Mouse (Mus musculus): ENCODE results near the gene Sidt1. TPM values are rescaled to one million over a fixed set of nuclear protein-coding genes. Genes with fewer than 3 reads are reported as not detected.

Gene Sidt1
- 3.8 and 4.9 TPM in 2 replicates for polyA plus RNA-seq (2015; fragmentation: Nextera tagmentation; extraction: Ambion mirVana)

GRCm38 (mm10) chr16:44332861-44333284 is at the start of gene Sidt1:
Gene Sidt1 (minus strand): TSS chr16:44333196.
- Histone ChIP-seq H3K4me3 (peak within 1 kb of the TSS; percentile 69), H3K4me1 (replicated peaks) (peaks cover 7% of the 10 kb centered on the region), H3K36me3 (no peaks in the 10 kb centered on the region), H3K27ac (replicated peaks) (no peak within 1 kb of the TSS), H3K9me3 (no peaks in the 10 kb centered on the region), H3K9ac (peak within 1 kb of the TSS; percentile 83), H3K27me3 (peaks cover 27% of the 10 kb centered on the region), H3K4me2 (peak within 1 kb of the TSS; percentile 99)
- no peak for ATAC-seq (ENCODE audit: low read depth)
- WGBS: 4% methylated on average over 15 of the region's 15 CpGs

GRCm38 (mm10) chr16:44381578-44381977 is 48.6 kb upstream of the Sidt1 start:
- Histone ChIP-seq H3K4me3 (no peak overlapping the region), H3K4me1 (replicated peaks) (peaks cover 5% of the 10 kb centered on the region), H3K9ac (no peak overlapping the region), H3K27me3 (no peaks in the 10 kb centered on the region), H3K36me3 (peaks cover 20% of the 10 kb centered on the region; the same call in 1 of the 2 replicates), H3K27ac (replicated peaks) (no peak overlapping the region), H3K4me2 (no peak overlapping the region), H3K9me3 (no peaks in the 10 kb centered on the region)
- 14% methylated on average over 5 of the region's 5 CpGs for WGBS
- ATAC-seq (ENCODE audit: low read depth): peak; percentile 41; the same call in 1 of the 2 replicates

GRCm38 (mm10) chr16:44380006-44380405 is 47.0 kb upstream of the Sidt1 start:
- peaks cover 5% of the 10 kb centered on the region for H3K4me1 ChIP-seq (replicated peaks)
- WGBS: 68% methylated on average over 4 of the region's 4 CpGs

GRCm38 (mm10) chr16:44375459-44375858 is 42.5 kb upstream of the Sidt1 start:
- H3K27ac ChIP-seq (replicated peaks): no peak overlapping the region
- H3K4me2 ChIP-seq: no peak overlapping the region
- H3K9ac ChIP-seq: no peak overlapping the region
- H3K4me1 ChIP-seq (replicated peaks): no peaks in the 10 kb centered on the region
- ATAC-seq (ENCODE audit: low read depth): no peak
- no peaks in the 10 kb centered on the region for H3K27me3 ChIP-seq
- no peak overlapping the region for H3K4me3 ChIP-seq
- 92% methylated on average over 4 of the region's 4 CpGs for WGBS
- peaks cover 33% of the 10 kb centered on the region for H3K36me3 ChIP-seq
- H3K9me3 ChIP-seq: no peaks in the 10 kb centered on the region

More at GRCm38 (mm10) chr16:44380006-44380405, 47.0 kb upstream of the Sidt1 start:
- Histone ChIP-seq H3K9me3 (no peaks in the 10 kb centered on the region), H3K27me3 (no peaks in the 10 kb centered on the region), H3K36me3 (peaks cover 20% of the 10 kb centered on the region; the same call in 1 of the 2 replicates), H3K4me2 (no peak overlapping the region), H3K9ac (no peak overlapping the region), H3K27ac (replicated peaks) (no peak overlapping the region), H3K4me3 (no peak overlapping the region)
- no peak for ATAC-seq (ENCODE audit: low read depth)

- Histone ChIP-seq H3K36me3 (peaks cover 29% of the 10 kb centered on the region), H3K4me3 (no peak overlapping the region), H3K9me3 (no peaks in the 10 kb centered on the region), H3K4me1 (replicated peaks) (no peaks in the 10 kb centered on the region), H3K4me2 (no peak overlapping the region), H3K27me3 (no peaks in the 10 kb centered on the region), H3K27ac (replicated peaks) (no peak overlapping the region), H3K9ac (no peak overlapping the region)
- no peak for ATAC-seq (ENCODE audit: low read depth)
- whole genome bisulfite sequencing: 96% methylated on average over 7 of the region's 7 CpGs
Measured at GRCm38 (mm10) chr16:44365522-44365921, 32.5 kb upstream of the Sidt1 start.

GRCm38 (mm10) chr16:44361921-44362890 is 29.2 kb upstream of the Sidt1 start:
- no peaks in the 10 kb centered on the region for H3K9me3 ChIP-seq
- no peak overlapping the region for H3K4me3 ChIP-seq
- H3K4me1 ChIP-seq (replicated peaks): no peaks in the 10 kb centered on the region
- no peak overlapping the region for H3K4me2 ChIP-seq
- no peak for ATAC-seq (ENCODE audit: low read depth)
- no peak overlapping the region for H3K9ac ChIP-seq
- 89% methylated on average over 10 of the region's 10 CpGs for WGBS
- no peak overlapping the region for H3K27ac ChIP-seq (replicated peaks)
- peaks cover 29% of the 10 kb centered on the region; the same call in 1 of the 2 replicates for H3K36me3 ChIP-seq
- H3K27me3 ChIP-seq: no peaks in the 10 kb centered on the region

- Histone ChIP-seq H3K4me1 (replicated peaks) (no peaks in the 10 kb centered on the region), H3K27ac (replicated peaks) (no peak overlapping the region), H3K4me2 (no peak overlapping the region), H3K4me3 (no peak overlapping the region), H3K9ac (no peak overlapping the region), H3K27me3 (no peaks in the 10 kb centered on the region), H3K36me3 (0 out of 2 replicates have a peak, but pooled peaks cover 16% of the 10 kb centered on the region), H3K9me3 (no peaks in the 10 kb centered on the region)
- no peak for ATAC-seq (ENCODE audit: low read depth)
- 79% methylated on average over 4 of the region's 4 CpGs for WGBS
Measured at GRCm38 (mm10) chr16:44357571-44358268, 24.7 kb upstream of the Sidt1 start.

- Histone ChIP-seq H3K9ac (no peak overlapping the region), H3K4me2 (no peak overlapping the region), H3K9me3 (no peaks in the 10 kb centered on the region), H3K27ac (replicated peaks) (no peak overlapping the region), H3K4me1 (replicated peaks) (no peaks in the 10 kb centered on the region), H3K27me3 (no peaks in the 10 kb centered on the region), H3K4me3 (no peak overlapping the region), H3K36me3 (0 out of 2 replicates have a peak, but pooled peaks cover 6% of the 10 kb centered on the region)
- 82% methylated on average over 7 of the region's 7 CpGs for WGBS
- no peak for ATAC-seq (ENCODE audit: low read depth)
Measured at GRCm38 (mm10) chr16:44356291-44356690, 23.3 kb upstream of the Sidt1 start.

- no peaks in the 10 kb centered on the region for H3K27me3 ChIP-seq
- no peaks in the 10 kb centered on the region for H3K9me3 ChIP-seq
- H3K4me2 ChIP-seq: no peak overlapping the region
- H3K9ac ChIP-seq: no peak overlapping the region
- no peak for ATAC-seq (ENCODE audit: low read depth)
- no peaks in the 10 kb centered on the region for H3K36me3 ChIP-seq
- no peak overlapping the region for H3K27ac ChIP-seq (replicated peaks)
- no peak overlapping the region for H3K4me3 ChIP-seq
- 88% methylated on average over 4 of the region's 4 CpGs for WGBS
- peaks cover 16% of the 10 kb centered on the region for H3K4me1 ChIP-seq (replicated peaks)
Measured at GRCm38 (mm10) chr16:44349801-44350397, 16.9 kb upstream of the Sidt1 start.

- ATAC-seq (ENCODE audit: low read depth): peak; percentile 99
- no peaks in the 10 kb centered on the region for H3K9me3 ChIP-seq
- peak within 1 kb of the TSS; percentile 65 for H3K4me2 ChIP-seq
- peak within 1 kb of the TSS; percentile 84 for H3K27ac ChIP-seq (replicated peaks)
- peaks cover 16% of the 10 kb centered on the region for H3K4me1 ChIP-seq (replicated peaks)
- H3K27me3 ChIP-seq: no peaks in the 10 kb centered on the region
- H3K9ac ChIP-seq: peak within 1 kb of the TSS; percentile 72
- no peaks in the 10 kb centered on the region for H3K36me3 ChIP-seq
- under 1% methylated on average over 66 of the region's 67 CpGs for WGBS
- peak within 1 kb of the TSS; percentile 67 for H3K4me3 ChIP-seq
Measured at GRCm38 (mm10) chr16:44347071-44347901, 14.3 kb upstream of the Sidt1 start, which contains the start of gene Spice1. Gene Spice1 (plus strand): TSS chr16:44347121.

- Histone ChIP-seq H3K4me3 (no peak overlapping the region), H3K9ac (no peak overlapping the region), H3K9me3 (no peaks in the 10 kb centered on the region), H3K27ac (replicated peaks) (no peak overlapping the region), H3K27me3 (peaks cover 18% of the 10 kb centered on the region), H3K4me1 (replicated peaks) (peaks cover 6% of the 10 kb centered on the region), H3K4me2 (no peak overlapping the region), H3K36me3 (no peaks in the 10 kb centered on the region)
- ATAC-seq (ENCODE audit: low read depth): no peak
Measured at GRCm38 (mm10) chr16:44337541-44337940, 4.5 kb upstream of the Sidt1 start.
